Mouse (Mus musculus) spleen, adult 2 months (tissue): ENCODE data around the gene Ptprh.

Experiments
- CTCF ChIP-seq: fragments of 200-500 bp; IDR thresholded peaks from 2 replicates; pipeline ENCODE4 v1.5.1; 2011; ENCODE audit warnings: mild to moderate bottlenecking, inconsistent platforms; ENCODE audit not compliant: insufficient read depth, insufficient read length, insufficient replicate concordance; ENCODE audit errors: extremely low read depth
- POLR2A ChIP-seq: fragments of 200-500 bp; IDR thresholded peaks from 2 replicates; pipeline ENCODE4 v1.6.1; 2011; ENCODE audit warnings: low read depth, low read length, inconsistent platforms

GRCm38 (mm10) chr7:4562660-4563059 lies 41.2 kb downstream of the Ptprh start:
- no peak for TF ChIP-seq CTCF
- no peak for TF ChIP-seq POLR2A
